Mouse (Mus musculus) ovary, postnatal 14 days (tissue): ENCODE results near the gene Scrg1.
"Not testable (repeated sequence)": the region's sequence is repeated elsewhere in the genome, so short reads cannot be mapped to it uniquely, and the experiment has no call there.

Experiments
- DNase-seq: peaks from one replicate; pipeline ENCODE4 v3.0.0; 2022; ENCODE audit warnings: low spot score

The Scrg1 gene

GRCm38 (mm10) chr8:57510791-57511315 is 55.1 kb downstream of the Scrg1 start:
- no peak for DNase-seq

- DNase-seq, result peak; percentile 97
These were observed 55.8 kb downstream of the Scrg1 start, which contains the start of gene Hmgb2 for GRCm38 (mm10) chr8:57511316-57512118. TSS of gene Hmgb2 (plus strand) at chr8:57511907.

- DNase-seq, result no peak
These were observed 56.7 kb downstream of the Scrg1 start for GRCm38 (mm10) chr8:57512141-57513056.

GRCm38 (mm10) chr8:57513178-57513661 is 57.5 kb downstream of the Scrg1 start:
- DNase-seq, result not testable (repeated sequence)

- not testable (repeated sequence) for DNase-seq
These were observed 61.0 kb downstream of the Scrg1 start for GRCm38 (mm10) chr8:57516685-57517084.

GRCm38 (mm10) chr8:57517723-57518122 is 62.0 kb downstream of the Scrg1 start:
- no peak for DNase-seq

GRCm38 (mm10) chr8:57520186-57520786 is 64.6 kb downstream of the Scrg1 start:
- no peak for DNase-seq
